Mouse (Mus musculus) bone marrow macrophage, adult 2 months (primary cell): ENCODE results near the gene Rps3.

Experiments
- CTCF ChIP-seq: IDR thresholded peaks from 2 replicates; pipeline ENCODE4 v1.5.1; 2012; ENCODE audit warnings: low read depth, mild to moderate bottlenecking, low read length, moderate library complexity
- POLR2A ChIP-seq: IDR thresholded peaks from 2 replicates; pipeline ENCODE4 v1.6.1; 2012; ENCODE audit warnings: mild to moderate bottlenecking, low read depth, low read length, borderline replicate concordance

DNA sequence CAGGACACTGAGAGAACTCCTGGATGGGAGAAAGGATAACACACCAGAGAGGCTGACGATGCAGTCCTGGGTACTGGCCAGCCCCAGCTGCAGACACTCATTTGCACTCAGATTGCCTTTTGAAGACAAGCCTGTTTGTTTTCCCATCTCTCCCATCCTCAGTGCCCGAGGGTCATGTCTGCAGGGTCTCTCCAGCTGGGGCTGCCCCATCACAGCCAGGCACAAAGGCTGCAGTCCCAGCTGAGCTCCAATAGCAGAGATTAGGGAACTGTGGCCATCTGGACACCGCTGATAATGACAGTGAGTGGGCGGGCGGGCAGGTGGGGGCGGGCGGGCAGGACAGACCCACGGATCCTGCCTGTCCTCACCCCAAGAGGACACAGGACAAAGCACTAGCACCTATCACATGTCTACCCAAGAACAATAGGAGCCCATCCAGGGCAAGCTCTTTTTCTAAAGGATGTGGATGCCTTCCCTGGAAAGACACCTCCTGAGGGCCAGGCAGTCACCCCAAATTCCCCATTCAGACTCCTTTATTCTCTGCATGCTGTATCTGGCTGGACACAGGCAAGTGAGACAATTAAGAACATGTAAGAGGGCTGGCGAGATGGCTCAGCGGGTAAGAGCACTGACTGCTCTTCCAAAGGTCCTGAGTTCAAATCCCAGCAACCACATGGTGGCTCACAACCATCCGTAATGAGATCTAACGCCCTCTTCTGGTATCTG is 8.5 kb downstream of the Rps3 start:
- TF ChIP-seq POLR2A = no peak
- TF ChIP-seq CTCF = no peak
